Mouse (Mus musculus) cerebellum, adult 9-11 months (tissue): ENCODE measurements around the gene Flt1.
"Not testable (repeated sequence)": the region's sequence is repeated elsewhere in the genome, so short reads cannot be mapped to it uniquely, and the experiment has no call there.

Experiments used
- DNase-seq: peaks from one replicate; pipeline ENCODE4 v3.0.0; 2022

Gene Flt1

GRCm38 (mm10) chr5:147601460-147602360 is 124.1 kb downstream of the Flt1 start:
- no peak for DNase-seq

DNA sequence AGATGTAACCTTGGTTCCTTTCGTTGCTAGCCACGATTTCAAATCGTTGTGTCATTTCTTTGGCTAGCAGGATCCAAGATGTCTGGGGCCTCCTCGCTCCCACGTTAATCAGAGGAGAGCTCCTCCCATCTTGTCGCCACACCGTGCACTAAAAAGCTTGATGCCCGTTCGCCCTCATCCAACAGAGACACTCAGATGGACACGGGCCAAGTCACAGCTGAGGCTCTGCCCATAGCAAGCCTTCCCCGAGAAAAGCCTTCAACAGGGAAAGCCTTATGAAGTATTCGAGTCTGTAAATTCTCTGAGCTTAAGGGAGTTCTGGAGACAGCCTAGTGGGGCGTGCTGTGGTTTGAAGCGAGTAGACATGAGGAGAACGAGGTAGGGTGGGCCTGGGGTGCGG is 128.0 kb downstream of the Flt1 start:
- DNase-seq: no peak

- DNase-seq: peak; percentile 22
These were observed 136.0 kb downstream of the Flt1 start for GRCm38 (mm10) chr5:147589814-147590213.

DNA sequence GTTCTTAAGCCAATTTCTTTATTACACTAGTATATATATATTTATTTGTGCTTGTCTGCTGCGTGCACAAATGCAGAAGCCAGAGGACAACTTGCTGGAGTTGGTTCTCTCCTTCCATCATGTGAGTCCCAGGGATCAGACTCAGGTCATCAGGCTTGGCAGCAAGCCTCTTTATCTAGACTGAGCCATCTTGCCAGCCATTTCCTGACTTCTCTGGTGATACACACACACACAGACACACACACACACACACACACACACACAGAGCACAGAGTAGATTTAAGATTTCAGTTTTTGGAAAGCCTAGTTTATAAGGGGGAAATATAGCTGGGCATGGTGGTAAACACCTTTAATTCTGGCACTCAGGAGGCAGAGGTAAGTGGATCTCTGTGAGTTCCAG is 140.7 kb downstream of the Flt1 start:
- no peak for DNase-seq

DNA sequence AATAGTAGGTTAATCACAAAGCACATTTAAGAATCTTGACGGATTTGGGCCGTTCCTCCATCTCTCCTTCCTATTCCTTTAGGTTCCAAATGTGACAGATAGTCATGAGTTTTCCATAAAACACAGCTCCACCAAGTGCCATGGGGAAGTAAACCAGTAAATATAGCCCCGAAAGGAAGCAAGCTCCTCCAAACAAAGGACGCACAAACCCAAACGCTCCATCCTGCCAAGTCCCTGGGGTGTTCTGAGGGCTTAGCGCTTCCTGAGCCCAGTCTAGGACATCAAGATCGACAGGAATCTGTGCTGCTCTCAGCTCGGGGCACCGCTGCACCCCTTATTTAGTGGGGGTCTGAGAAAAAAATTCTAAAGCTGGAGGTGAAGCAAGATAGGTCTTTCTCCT is 141.2 kb downstream of the Flt1 start:
- DNase-seq: no peak

GRCm38 (mm10) chr5:147583702-147584298 is 142.0 kb downstream of the Flt1 start:
- peak; percentile 39 for DNase-seq

DNA sequence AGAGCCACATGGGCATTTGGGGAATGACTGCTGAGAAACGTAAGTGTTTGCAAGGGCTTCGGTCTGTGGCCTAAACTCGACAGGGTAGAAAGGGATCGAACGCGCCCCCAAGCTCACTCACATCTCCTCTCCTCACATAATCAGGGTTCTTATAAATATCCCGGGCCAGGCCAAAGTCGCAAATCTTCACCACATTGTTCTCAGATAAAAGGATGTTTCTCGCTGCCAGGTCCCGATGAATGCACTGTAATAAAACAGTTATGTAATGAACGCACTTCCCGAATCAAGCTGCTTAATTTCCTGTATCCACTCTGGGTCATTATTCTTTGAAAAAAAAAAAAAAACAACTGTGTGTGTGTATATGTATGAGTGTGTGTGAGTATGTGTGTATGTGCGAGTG is 145.6 kb downstream of the Flt1 start:
- DNase-seq: no peak

GRCm38 (mm10) chr5:147579691-147580090 is 146.1 kb downstream of the Flt1 start:
- DNase-seq: no peak

DNA sequence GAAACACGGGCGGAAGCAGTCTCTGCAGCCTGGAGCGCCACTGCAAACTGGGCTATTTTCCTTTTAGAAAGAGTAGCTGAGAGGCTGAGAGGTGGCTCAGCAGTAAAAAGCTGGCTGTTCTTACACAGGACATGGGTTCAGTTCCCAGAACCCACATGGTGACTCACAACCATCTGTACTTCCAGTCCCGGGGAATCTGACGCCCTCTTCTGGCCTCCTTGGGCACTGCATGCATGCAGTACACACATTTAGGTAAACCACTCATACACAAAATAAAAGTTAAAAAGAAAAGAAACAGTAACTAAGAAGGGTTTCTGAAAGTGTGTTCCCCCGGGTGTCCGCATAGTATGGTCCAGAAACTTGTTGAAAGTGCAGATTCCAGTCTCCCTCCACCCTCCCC is 146.7 kb downstream of the Flt1 start:
- no peak for DNase-seq

GRCm38 (mm10) chr5:147577003-147577402 is 148.8 kb downstream of the Flt1 start:
- DNase-seq: no peak

DNA sequence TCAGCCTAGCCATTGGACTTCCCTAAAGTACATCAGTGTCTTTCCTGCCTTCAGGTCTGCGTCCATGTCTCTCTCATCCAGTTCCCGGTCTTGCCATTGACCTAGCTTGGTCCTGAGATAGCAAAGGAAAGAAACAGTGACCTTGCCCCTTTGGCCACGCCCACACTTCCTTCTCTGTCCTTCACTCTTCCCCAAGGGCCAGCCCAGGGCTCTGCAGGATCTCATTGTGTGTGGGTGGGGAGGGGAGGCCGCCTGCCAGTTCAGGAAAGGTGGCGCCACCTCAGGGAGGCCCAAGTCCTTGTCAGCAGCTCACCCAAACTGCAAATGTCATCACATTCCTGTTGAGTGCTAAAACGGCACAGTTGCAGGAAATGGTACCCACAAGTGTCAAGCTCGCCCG is 151.3 kb downstream of the Flt1 start:
- DNase-seq: no peak

GRCm38 (mm10) chr5:147573555-147573954 is 152.3 kb downstream of the Flt1 start:
- DNase-seq: no peak

DNA sequence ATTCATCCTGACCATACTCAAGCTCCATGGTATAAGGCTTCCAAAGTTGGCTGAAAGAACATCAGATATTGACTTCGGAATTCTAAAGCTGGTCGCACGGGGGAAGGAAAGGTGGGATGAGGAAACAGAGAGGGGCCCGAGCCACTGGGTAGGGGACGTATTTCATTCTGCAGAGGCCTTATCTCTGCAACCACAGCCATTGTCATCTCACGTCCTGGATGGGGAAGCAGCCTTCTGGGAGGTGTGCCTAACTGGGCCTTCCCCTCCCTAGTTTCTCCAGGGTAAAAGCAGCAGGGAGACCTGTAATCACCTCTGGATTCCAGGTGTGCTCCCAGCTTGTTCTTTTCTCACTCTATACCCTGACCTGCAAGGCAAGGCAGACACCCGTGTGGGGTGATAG is 153.1 kb downstream of the Flt1 start:
- no peak for DNase-seq

DNA sequence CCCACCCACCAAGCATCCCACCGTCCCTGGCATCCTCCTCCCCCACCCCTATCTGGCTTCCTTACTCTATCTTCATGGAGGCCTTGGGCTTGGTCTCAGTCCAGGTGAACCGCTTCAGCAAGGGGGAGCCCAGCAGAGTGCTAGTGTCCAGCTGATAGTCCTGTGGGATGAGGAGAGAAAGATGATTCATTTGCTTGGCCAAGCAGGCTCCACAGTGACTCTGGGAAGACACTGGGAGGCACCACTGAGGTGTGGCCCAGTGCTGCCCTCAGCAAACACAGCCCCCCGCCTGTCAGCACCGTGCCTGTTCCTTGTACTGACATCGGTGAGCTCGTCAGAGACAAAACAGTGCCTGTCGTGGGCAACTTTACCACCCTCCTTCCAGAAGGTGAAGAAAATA is 159.5 kb downstream of the Flt1 start:
- DNase-seq: no peak

- no peak for DNase-seq
These were observed 160.4 kb downstream of the Flt1 start for GRCm38 (mm10) chr5:147565444-147565843.

DNA sequence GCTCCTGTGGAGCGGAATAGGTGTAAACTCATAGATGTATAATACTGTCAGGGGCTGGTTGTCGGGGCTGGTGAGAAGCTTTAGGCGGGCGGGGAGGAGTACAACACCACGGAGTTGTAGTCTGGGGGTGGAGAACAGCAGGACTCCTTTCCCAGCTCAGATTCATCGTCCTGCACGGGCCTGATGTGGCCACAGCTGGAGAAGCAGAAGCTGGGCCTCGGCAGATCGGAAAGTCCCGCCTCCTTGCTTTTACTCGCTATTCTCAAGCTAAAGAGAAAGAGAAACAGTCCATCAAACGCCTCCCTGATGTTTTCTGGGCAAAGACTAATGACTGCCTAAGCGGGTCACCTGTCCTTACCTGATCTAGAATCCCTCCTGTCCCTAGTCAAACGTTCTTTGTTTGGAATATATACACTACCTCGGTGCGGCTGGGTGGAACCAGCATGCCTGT is 161.6 kb downstream of the Flt1 start:
- no peak for DNase-seq

DNA sequence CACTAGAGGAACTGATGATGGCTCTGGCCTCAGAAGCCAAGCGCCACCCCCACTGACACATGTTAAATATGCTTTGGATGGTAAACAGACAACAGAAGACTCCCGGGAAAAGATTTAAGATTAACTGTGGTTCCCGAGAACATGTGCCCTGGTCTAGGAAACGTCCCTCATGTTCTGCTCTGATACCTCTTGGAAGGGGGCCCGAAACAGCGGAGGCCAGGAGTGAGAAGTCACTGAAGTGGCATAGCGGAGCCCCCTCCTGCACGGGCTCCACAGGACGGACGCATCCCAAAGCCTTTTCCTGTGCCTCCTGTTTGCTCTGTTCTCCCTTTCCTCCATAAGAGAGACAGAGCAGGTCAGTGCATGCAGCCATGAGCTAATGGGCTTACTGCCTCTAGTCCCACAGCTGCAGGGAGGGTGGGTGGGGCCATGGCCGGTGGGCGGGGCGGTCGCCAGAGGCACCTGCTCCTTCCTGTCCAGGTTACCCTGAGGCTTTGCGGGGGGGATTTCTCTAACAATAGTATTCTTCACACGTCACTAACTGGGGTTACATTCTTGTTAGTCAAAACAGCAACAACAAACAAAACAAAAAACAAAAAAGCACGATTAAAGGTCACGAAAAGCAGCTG is 162.2 kb downstream of the Flt1 start:
- no peak for DNase-seq

DNA sequence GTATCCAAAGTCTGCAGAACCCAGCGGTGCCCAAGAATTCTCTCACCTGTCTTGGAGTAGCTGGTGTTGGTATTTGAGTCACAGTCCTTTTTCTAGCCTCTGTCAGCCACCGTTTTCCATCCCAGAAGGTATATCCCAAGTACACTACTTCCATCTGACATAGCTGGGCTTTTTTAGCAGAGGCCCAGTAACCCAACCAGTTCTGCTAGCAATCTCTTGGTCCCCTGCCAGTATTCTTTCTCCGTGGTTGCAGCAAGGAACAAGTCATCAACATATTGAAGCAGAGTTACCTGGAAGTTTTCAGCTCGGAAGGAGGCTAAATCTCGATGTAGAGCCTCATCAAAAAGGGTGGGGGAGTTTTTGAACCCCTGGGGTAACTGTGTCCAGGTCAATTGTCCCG is 168.2 kb downstream of the Flt1 start:
- DNase-seq: not testable (repeated sequence)

GRCm38 (mm10) chr5:147551879-147552627 is 173.8 kb downstream of the Flt1 start:
- no peak for DNase-seq

DNA sequence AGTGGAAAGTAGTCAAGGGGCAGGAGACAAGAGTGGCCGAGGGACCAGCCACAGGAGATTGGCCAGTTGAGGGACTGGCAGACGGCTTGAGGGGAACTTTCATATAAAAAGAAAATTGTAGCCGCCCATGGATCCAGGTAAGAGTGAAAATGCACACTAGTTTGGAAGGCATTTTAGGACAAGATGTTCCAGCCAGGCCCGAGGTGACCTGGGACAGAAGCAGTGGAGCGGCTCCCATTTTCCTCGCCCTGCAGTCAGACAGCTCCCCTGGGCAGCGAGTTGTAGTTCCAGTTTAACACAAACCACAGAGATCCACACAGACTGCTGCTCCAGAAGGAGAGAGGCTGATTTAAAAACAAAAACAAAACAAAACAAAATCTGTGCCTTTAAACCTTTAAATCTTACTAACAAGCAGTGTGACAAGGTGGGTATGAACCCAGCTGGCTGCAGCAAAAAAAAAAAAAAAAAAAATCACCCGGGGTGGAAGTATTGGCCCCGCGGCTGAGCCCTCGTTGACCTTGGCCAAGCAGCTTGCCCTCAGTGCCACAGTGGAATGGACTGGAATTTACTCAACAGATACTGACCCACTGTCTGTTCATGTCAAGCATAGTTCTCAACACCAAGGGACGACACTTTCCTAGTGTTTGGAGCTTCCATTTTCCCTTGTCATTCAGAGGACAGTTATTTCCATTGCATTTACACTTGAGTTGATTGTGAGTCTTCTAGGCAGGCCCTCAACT is 176.6 kb downstream of the Flt1 start:
- no peak for DNase-seq

DNA sequence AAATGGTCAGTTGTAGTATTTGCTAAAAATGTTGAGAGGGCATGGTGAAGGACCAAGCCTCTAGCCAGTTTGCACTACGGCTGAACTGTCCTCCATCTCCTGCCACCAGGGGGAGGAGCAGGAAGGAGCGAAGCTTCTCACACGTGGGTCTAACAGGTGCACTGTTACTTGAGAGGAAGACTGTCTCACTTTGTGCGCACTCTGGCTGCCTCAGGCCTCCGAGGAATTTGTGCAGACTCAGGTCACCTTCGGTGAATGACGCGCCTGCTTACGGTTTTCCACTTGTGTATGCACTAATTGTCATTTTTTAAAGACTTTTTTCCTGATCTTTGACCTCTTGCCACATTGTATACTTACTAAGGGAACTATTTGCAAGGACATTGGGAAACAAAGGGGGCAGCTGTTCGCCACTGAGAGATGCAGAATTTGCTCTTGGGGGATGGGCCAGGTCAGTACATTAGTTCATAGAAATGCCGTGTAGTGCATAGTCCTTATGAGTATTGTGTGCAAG is 180.0 kb downstream of the Flt1 start:
- DNase-seq: no peak

GRCm38 (mm10) chr5:147542291-147542690 is 183.5 kb downstream of the Flt1 start:
- DNase-seq: no peak
